Mouse (Mus musculus): ENCODE results near the gene Eml4.

DNA sequence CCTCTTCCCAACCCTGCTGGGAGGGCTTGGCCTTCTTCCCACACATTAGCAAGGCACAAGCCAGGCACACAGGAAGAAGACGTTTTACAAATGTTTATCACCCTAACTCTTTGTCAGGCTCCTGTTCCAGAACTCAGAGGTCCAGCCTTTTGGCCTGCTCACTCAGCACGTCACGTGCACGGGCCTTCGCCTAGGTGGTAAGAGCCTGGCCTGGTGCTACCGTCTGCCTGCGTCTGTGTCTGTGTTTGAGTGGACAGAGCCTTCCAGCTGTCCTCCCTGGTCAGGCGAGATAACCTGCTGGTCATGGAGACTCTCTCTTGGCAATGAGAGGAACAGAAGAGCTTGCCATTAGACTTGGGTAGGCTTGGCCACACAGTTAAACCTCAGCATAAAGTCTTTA lies 100.6 kb downstream of the Eml4 start:
- TF ChIP-seq CTCF (IDR thresholded peaks at IDR 0.05; ENCODE audit: low read depth, low read length) (no peak), TAL1 (conservative IDR thresholded peaks at IDR 0.05; ENCODE audit: low read depth, low read length) (no peak)

Measured in G1E (cell line).